Mouse (Mus musculus) thymus, adult 18-20 months (tissue): ENCODE measurements around the gene Il1rl2.
A peak's percentile ranks its signal among the peaks of the same experiment; 100 is the strongest.
"Not testable (repeated sequence)": the region's sequence is repeated elsewhere in the genome, so short reads cannot be mapped to it uniquely, and the experiment has no call there.

Experiments
- DNase-seq, 2 experiments: peaks; one replicate each; pipeline ENCODE4 v3.0.0; 2022; ENCODE audit warnings: mixed read lengths in 2 of 2

Il1rl2 gene

GRCm38 (mm10) chr1:40324457-40324856, at the start of gene Il1rl2:
Gene Il1rl2, plus strand, starts transcription at chr1:40324610.
- DNase-seq = peak; percentile 5 to 41

GRCm38 (mm10) chr1:40275285-40276013, 49.0 kb upstream of the Il1rl2 start:
- no peak for DNase-seq

GRCm38 (mm10) chr1:40277944-40278343, 46.5 kb upstream of the Il1rl2 start:
- no peak for DNase-seq

- DNase-seq = no peak
Measured at GRCm38 (mm10) chr1:40278720-40279119, 45.7 kb upstream of the Il1rl2 start.

GRCm38 (mm10) chr1:40279182-40279743, 45.1 kb upstream of the Il1rl2 start:
- DNase-seq = no peak

GRCm38 (mm10) chr1:40281950-40282349, 42.5 kb upstream of the Il1rl2 start:
- no peak for DNase-seq

GRCm38 (mm10) chr1:40282394-40282793, 42.0 kb upstream of the Il1rl2 start:
- DNase-seq = no peak

GRCm38 (mm10) chr1:40283995-40284394, 40.4 kb upstream of the Il1rl2 start:
- DNase-seq = no peak

- DNase-seq = no peak
Measured at GRCm38 (mm10) chr1:40290489-40291255, 33.7 kb upstream of the Il1rl2 start.

- DNase-seq = no peak
Measured at GRCm38 (mm10) chr1:40292231-40292630, 32.2 kb upstream of the Il1rl2 start.

GRCm38 (mm10) chr1:40293891-40294290, 30.5 kb upstream of the Il1rl2 start:
- DNase-seq = no peak

- no peak for DNase-seq
Measured at GRCm38 (mm10) chr1:40294824-40295223, 29.6 kb upstream of the Il1rl2 start.

- no peak for DNase-seq
Measured at GRCm38 (mm10) chr1:40298053-40298452, 26.4 kb upstream of the Il1rl2 start.

GRCm38 (mm10) chr1:40303179-40303866, 21.1 kb upstream of the Il1rl2 start:
- DNase-seq = no peak

- DNase-seq = not testable (repeated sequence)
Measured at GRCm38 (mm10) chr1:40304321-40304720, 20.1 kb upstream of the Il1rl2 start.

GRCm38 (mm10) chr1:40306111-40306510, 18.3 kb upstream of the Il1rl2 start:
- no peak for DNase-seq

- no peak for DNase-seq
Measured at GRCm38 (mm10) chr1:40311123-40311522, 13.3 kb upstream of the Il1rl2 start.

GRCm38 (mm10) chr1:40311625-40312024, 12.8 kb upstream of the Il1rl2 start:
- DNase-seq = no peak

- DNase-seq = no peak
Measured at GRCm38 (mm10) chr1:40314016-40314415, 10.4 kb upstream of the Il1rl2 start.

GRCm38 (mm10) chr1:40317657-40318056, 6.8 kb upstream of the Il1rl2 start:
- DNase-seq = no peak

GRCm38 (mm10) chr1:40321824-40322223, 2.6 kb upstream of the Il1rl2 start:
- no peak for DNase-seq

- no peak for DNase-seq
Measured at GRCm38 (mm10) chr1:40322543-40322942, 1.9 kb upstream of the Il1rl2 start.
